Mouse (Mus musculus) E14TG2a.4 (cell line): ENCODE measurements around the gene Cfap58.

Experiments
- CTCF ChIP-seq: conservative IDR thresholded peaks from 2 replicates; pipeline ENCODE4 v1.5.1; 2014; ENCODE audit warnings: low read length
- POU5F1 ChIP-seq: IDR thresholded peaks from 2 replicates; pipeline ENCODE4 v1.6.1; 2014; ENCODE audit warnings: low read length, borderline replicate concordance

- TF ChIP-seq CTCF (no peak), POU5F1 (no peak)
These were observed 142.2 kb downstream of the Cfap58 start for GRCm38 (mm10) chr19:48079718-48080117.
